Mouse (Mus musculus) liver, embryonic 14.5 days (tissue): ENCODE results near the gene Lama5. TPM values are rescaled to one million over a fixed set of nuclear protein-coding genes. Genes with fewer than 3 reads are reported as not detected.
A peak's percentile ranks its signal among the peaks of the same experiment; 100 is the strongest.

Source experiments
- ATAC-seq: fragments of 200-750 bp; cut with Nextera tagmentation; 2 replicates; pipeline ENCODE4 v1.8.0; 2017; ENCODE audit warnings: moderate number of reproducible peaks, mild to moderate bottlenecking, moderate library complexity; ENCODE audit not compliant: insufficient read depth
- DNase-seq, 3 experiments: peaks; one replicate each; pipeline ENCODE4 v3.0.0-alpha.2; 2012 to 2013; ENCODE audit warnings: low read depth in 3 of 3, low spot score in 3 of 3
- H3K27ac ChIP-seq: fragments of 300-500 bp; sonication (generic); 2 replicates; pipeline ENCODE4 v1.5.1; 2014; ENCODE audit warnings: moderate library complexity, mild to moderate bottlenecking, control low read depth, inconsistent platforms
- H3K27me3 ChIP-seq: fragments of 300-500 bp; sonication (generic); 2 replicates; pipeline ENCODE4 v1.6.1; 2014; ENCODE audit warnings: mild to moderate bottlenecking, low read length, moderate library complexity; ENCODE audit not compliant: control insufficient read depth, insufficient read depth
- H3K36me3 ChIP-seq: fragments of 300-500 bp; sonication (generic); replicated peaks from 2 replicates; pipeline ENCODE4 v1.6.1; 2014; ENCODE audit warnings: low read depth; ENCODE audit not compliant: control insufficient read depth, insufficient read depth
- H3K4me1 ChIP-seq, 2 experiments: fragments of 200-500 bp in 1 of 2; fragments of 300-500 bp in 1 of 2; sonication (generic) in 1 of 2; replicated peaks; 2 replicates each; pipeline ENCODE4 v1.6.1; 2012 to 2014; ENCODE audit warnings: antibody characterized with exemption in 1 of 2, inconsistent platforms in 1 of 2, low read length in 1 of 2; ENCODE audit not compliant: control insufficient read depth in 2 of 2, insufficient read depth in 2 of 2
- H3K4me2 ChIP-seq: fragments of 300-500 bp; sonication (generic); 2 replicates; pipeline ENCODE4 v1.6.1; 2014; ENCODE audit warnings: low read depth, mild to moderate bottlenecking, control low read depth, moderate library complexity
- H3K4me3 ChIP-seq, 2 experiments: fragments of 200-500 bp in 1 of 2; fragments of 300-500 bp in 1 of 2; sonication (generic) in 1 of 2; 2 replicates each; pipeline ENCODE4 v1.5.1; 2012 to 2014; ENCODE audit warnings: low read depth in 2 of 2, low read length in 2 of 2, mild to moderate bottlenecking in 2 of 2, control low read depth in 1 of 2, inconsistent platforms in 1 of 2, moderate library complexity in 1 of 2; ENCODE audit not compliant: insufficient read depth in 1 of 2
- H3K9ac ChIP-seq: fragments of 300-500 bp; sonication (generic); replicated peaks from 2 replicates; pipeline ENCODE4 v1.6.1; 2014; ENCODE audit warnings: mild to moderate bottlenecking, control low read depth, moderate library complexity
- H3K9me3 ChIP-seq: fragments of 300-500 bp; sonication (generic); 2 replicates; pipeline ENCODE4 v1.6.1; 2016; ENCODE audit warnings: low read length, mixed read lengths; ENCODE audit not compliant: control insufficient read depth
- CTCF ChIP-seq: IDR thresholded peaks from 2 replicates; pipeline ENCODE4 v1.5.1; 2016; ENCODE audit warnings: antibody characterized with exemption, low read depth, control low read depth
- EP300 ChIP-seq: IDR thresholded peaks from 2 replicates; pipeline ENCODE4 v1.6.1; 2016; ENCODE audit warnings: antibody characterized with exemption, low read depth
- WGBS: fragments of 180-500 bp; shearing (Covaris S2); extraction: QIAGEN DNeasy Blood & Tissue Kit; methylation state at CpG from one replicate; pipeline ENCODE4 v1.1.7; 2014; ENCODE audit not compliant: insufficient replicate concordance; 5-methylcytosine and 5-hydroxymethylcytosine counted together
- polyA plus RNA-seq, 2 experiments: library from polyadenylated mRNA; depleted of rRNA in 1 of 2; stranded (reverse) in 1 of 2; unstranded in 1 of 2; fragments of >200 nt; fragmentation: Nextera tagmentation in 1 of 2; extraction: Ambion mirVana in 1 of 2; gene quantifications; 2 replicates each; pipeline versions ENCODE4 v1.2.1 to v1.2.3; 2012 to 2014

Gene Lama5
- polyA plus RNA-seq, 2 experiments, result 1.9 to 2.7 TPM

GRCm38 (mm10) chr2:180236500-180236899 is 10.8 kb upstream of the Lama5 start:
- peaks cover 35 to 46% of the 10 kb centered on the region in 2 experiments for H3K4me1 ChIP-seq
- H3K9ac ChIP-seq, result peak overlapping the region; percentile 60
- no peaks in the 10 kb centered on the region for H3K27me3 ChIP-seq
- TF ChIP-seq EP300, result no peak
- TF ChIP-seq CTCF, result no peak
- H3K9me3 ChIP-seq, result no peaks in the 10 kb centered on the region
- WGBS, result 14% methylated on average over 3 of the region's 3 CpGs
- ATAC-seq (peak; percentile 85), DNase-seq (peak in 1 of 3 experiments; percentile 51)
- peak overlapping the region; percentile 94 for H3K27ac ChIP-seq
- H3K4me2 ChIP-seq, result peak overlapping the region; percentile 69
- peak overlapping the region; percentile 26 to 35; a peak in 3 of 4 replicates for H3K4me3 ChIP-seq
- no peaks in the 10 kb centered on the region for H3K36me3 ChIP-seq

- TF ChIP-seq CTCF (no peak), EP300 (no peak)
- Histone ChIP-seq H3K36me3 (no peaks in the 10 kb centered on the region), H3K4me3 (peak overlapping the region; percentile 26 to 35), H3K9ac (peak overlapping the region; percentile 60), H3K9me3 (no peaks in the 10 kb centered on the region), H3K27me3 (no peaks in the 10 kb centered on the region), H3K4me1 (peaks cover 35 to 46% of the 10 kb centered on the region in 2 experiments), H3K27ac (peak overlapping the region; percentile 94), H3K4me2 (peak overlapping the region; percentile 69)
- DNase-seq, result no peak
- no peak for ATAC-seq
- WGBS, result 62% methylated on average over 4 of the region's 4 CpGs
Observed at GRCm38 (mm10) chr2:180235788-180236187, 10.1 kb upstream of the Lama5 start.

- Histone ChIP-seq H3K4me3 (no peak overlapping the region), H3K27ac (no peak overlapping the region), H3K4me2 (peak overlapping the region; percentile 69), H3K9ac (no peak overlapping the region), H3K4me1 (peaks cover 35 to 46% of the 10 kb centered on the region in 2 experiments), H3K9me3 (no peaks in the 10 kb centered on the region), H3K27me3 (no peaks in the 10 kb centered on the region), H3K36me3 (no peaks in the 10 kb centered on the region)
- DNase-seq, result no peak
- ATAC-seq, result no peak
- 59% methylated on average over 6 of the region's 6 CpGs for WGBS
- TF ChIP-seq CTCF (no peak), EP300 (no peak)
Observed at GRCm38 (mm10) chr2:180234980-180235379, 9.3 kb upstream of the Lama5 start.

DNA sequence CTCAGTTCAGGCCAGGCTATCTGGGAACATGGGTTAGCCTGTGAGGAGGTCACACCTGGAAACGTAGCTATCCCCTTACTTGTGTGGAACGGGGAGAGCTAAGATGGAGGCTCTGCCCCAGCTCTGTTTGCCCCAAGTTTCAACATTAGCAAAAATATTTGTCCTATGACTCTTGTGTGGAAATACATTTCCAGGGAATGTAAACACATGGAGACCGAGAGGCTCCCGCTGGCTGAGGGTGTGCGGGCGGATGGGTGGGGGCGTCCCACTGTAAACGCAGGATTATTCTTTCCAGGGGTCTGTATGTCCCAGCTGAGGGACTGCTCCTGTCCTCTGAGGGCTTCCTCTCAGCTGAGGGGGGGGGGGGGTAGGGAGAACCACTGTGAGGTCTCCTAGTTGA is 8.7 kb upstream of the Lama5 start:
- Histone ChIP-seq H3K36me3 (no peaks in the 10 kb centered on the region), H3K4me3 (no peak overlapping the region), H3K9ac (no peak overlapping the region), H3K4me1 (peaks cover 35 to 46% of the 10 kb centered on the region in 2 experiments), H3K27ac (no peak overlapping the region), H3K9me3 (no peaks in the 10 kb centered on the region), H3K4me2 (no peak overlapping the region), H3K27me3 (no peaks in the 10 kb centered on the region)
- ATAC-seq, result no peak
- WGBS, result 81% methylated on average over 8 of the region's 8 CpGs
- TF ChIP-seq CTCF (no peak), EP300 (no peak)
- DNase-seq, result no peak

- DNase-seq (no peak), ATAC-seq (no peak)
- Histone ChIP-seq H3K4me3 (no peak overlapping the region), H3K9ac (no peak overlapping the region), H3K27ac (no peak overlapping the region), H3K4me2 (no peak overlapping the region), H3K9me3 (no peaks in the 10 kb centered on the region), H3K36me3 (no peaks in the 10 kb centered on the region), H3K27me3 (no peaks in the 10 kb centered on the region), H3K4me1 (peaks cover 33 to 38% of the 10 kb centered on the region in 2 experiments)
- TF ChIP-seq EP300, result no peak
- WGBS, result 57% methylated on average over 7 of the region's 7 CpGs
Observed at GRCm38 (mm10) chr2:180233101-180233904, 7.6 kb upstream of the Lama5 start.
